Mouse (Mus musculus) embryonic facial prominence, embryonic 12.5 days (tissue): ENCODE measurements around the gene Als2cl. TPM values are rescaled to one million over a fixed set of nuclear protein-coding genes. Genes with fewer than 3 reads are reported as not detected.

Experiments used
- ATAC-seq: fragments of 200-750 bp; cut with Nextera tagmentation; 2 replicates; pipeline ENCODE4 v1.8.0; 2017; ENCODE audit not compliant: insufficient number of reproducible peaks, insufficient read depth, low FRiP score, low TSS enrichment
- H3K27ac ChIP-seq: fragments of 300-500 bp; sonication (generic); 2 replicates; pipeline ENCODE4 v1.5.1; 2016; ENCODE audit warnings: mild to moderate bottlenecking
- H3K27me3 ChIP-seq: fragments of 300-500 bp; sonication (generic); 2 replicates; pipeline ENCODE4 v1.6.1; 2016; ENCODE audit warnings: mild to moderate bottlenecking, moderate library complexity
- H3K36me3 ChIP-seq: fragments of 300-500 bp; sonication (generic); 2 replicates; pipeline ENCODE4 v1.6.1; 2016; ENCODE audit warnings: mild to moderate bottlenecking
- H3K4me1 ChIP-seq: fragments of 300-500 bp; sonication (generic); 2 replicates; pipeline ENCODE4 v1.6.1; 2016
- H3K4me2 ChIP-seq: fragments of 300-500 bp; sonication (generic); replicated peaks from 2 replicates; pipeline ENCODE4 v1.6.1; 2016; ENCODE audit warnings: mild to moderate bottlenecking, moderate library complexity
- H3K4me3 ChIP-seq: fragments of 300-500 bp; sonication (generic); 2 replicates; pipeline ENCODE4 v1.5.1; 2016; ENCODE audit warnings: mild to moderate bottlenecking
- H3K9ac ChIP-seq: fragments of 300-500 bp; sonication (generic); 2 replicates; pipeline ENCODE4 v1.6.1; 2016; ENCODE audit warnings: mild to moderate bottlenecking, moderate library complexity
- H3K9me3 ChIP-seq: fragments of 300-500 bp; sonication (generic); 2 replicates; pipeline ENCODE4 v1.6.1; 2016; ENCODE audit warnings: mild to moderate bottlenecking, moderate library complexity
- WGBS: fragments of 180-500 bp; shearing (Covaris S2); methylation state at CpG from one replicate; pipeline ENCODE4 v1.1.7; 2016; 5-methylcytosine and 5-hydroxymethylcytosine counted together
- polyA plus RNA-seq: library from polyadenylated mRNA; unstranded; fragments of >200 nt; fragmentation: Nextera tagmentation; extraction: Ambion mirVana; gene quantifications from 2 replicates; pipeline ENCODE4 v1.2.1, GENCODE M21; 2016

The Als2cl gene
- polyA plus RNA-seq, 1 experiment from 2014 or later = 2.2 TPM

GRCm38 (mm10) chr9:110933850-110934437, 54.3 kb downstream of the Als2cl start:
- no peak overlapping the region for H3K4me3 ChIP-seq
- no peak overlapping the region for H3K9ac ChIP-seq
- H3K27me3 ChIP-seq = no peaks in the 10 kb centered on the region
- no peaks in the 10 kb centered on the region for H3K9me3 ChIP-seq
- H3K4me1 ChIP-seq = no peaks in the 10 kb centered on the region
- no peak for ATAC-seq
- H3K36me3 ChIP-seq = no peaks in the 10 kb centered on the region
- H3K4me2 ChIP-seq = no peak overlapping the region
- no peak overlapping the region for H3K27ac ChIP-seq
- WGBS = 76% methylated on average over 12 of the region's 12 CpGs

GRCm38 (mm10) chr9:110935941-110936340, 56.3 kb downstream of the Als2cl start:
- no peak for ATAC-seq

GRCm38 (mm10) chr9:110937506-110938490, 58.1 kb downstream of the Als2cl start:
- no peaks in the 10 kb centered on the region for H3K36me3 ChIP-seq
- no peak overlapping the region for H3K4me3 ChIP-seq
- ATAC-seq = no peak
- H3K4me1 ChIP-seq = no peaks in the 10 kb centered on the region
- H3K9ac ChIP-seq = no peak overlapping the region
- no peaks in the 10 kb centered on the region for H3K9me3 ChIP-seq
- H3K27ac ChIP-seq = no peak overlapping the region
- WGBS = 62% methylated on average over 12 of the region's 12 CpGs
- H3K4me2 ChIP-seq = no peak overlapping the region
- no peaks in the 10 kb centered on the region for H3K27me3 ChIP-seq

More at GRCm38 (mm10) chr9:110935941-110936340, 56.3 kb downstream of the Als2cl start:
- Histone ChIP-seq H3K27me3 (no peaks in the 10 kb centered on the region), H3K27ac (no peak overlapping the region), H3K4me1 (no peaks in the 10 kb centered on the region), H3K36me3 (no peaks in the 10 kb centered on the region), H3K4me2 (no peak overlapping the region), H3K4me3 (no peak overlapping the region), H3K9ac (no peak overlapping the region), H3K9me3 (no peaks in the 10 kb centered on the region)
- 81% methylated on average over 7 of the region's 7 CpGs for WGBS

- Histone ChIP-seq H3K27ac (no peak overlapping the region), H3K4me1 (peaks cover 9% of the 10 kb centered on the region), H3K4me2 (no peak overlapping the region), H3K27me3 (peaks cover 43% of the 10 kb centered on the region), H3K9me3 (no peaks in the 10 kb centered on the region), H3K4me3 (no peak overlapping the region), H3K9ac (no peak overlapping the region), H3K36me3 (no peaks in the 10 kb centered on the region)
- WGBS = 29% methylated on average over 13 of the region's 13 CpGs
- ATAC-seq = no peak
Measured at GRCm38 (mm10) chr9:110944265-110944664, 64.6 kb downstream of the Als2cl start.

GRCm38 (mm10) chr9:110945343-110945742, 65.7 kb downstream of the Als2cl start:
- WGBS = 18% methylated on average over 18 of the region's 18 CpGs
- peaks cover 43% of the 10 kb centered on the region for H3K27me3 ChIP-seq
- no peak for ATAC-seq
- H3K27ac ChIP-seq = no peak overlapping the region
- no peak overlapping the region for H3K4me2 ChIP-seq
- H3K9me3 ChIP-seq = no peaks in the 10 kb centered on the region
- no peaks in the 10 kb centered on the region for H3K36me3 ChIP-seq
- H3K4me1 ChIP-seq = peaks cover 9% of the 10 kb centered on the region
- no peak overlapping the region for H3K4me3 ChIP-seq
- H3K9ac ChIP-seq = no peak overlapping the region

- no peaks in the 10 kb centered on the region for H3K9me3 ChIP-seq
- no peak for ATAC-seq
- no peaks in the 10 kb centered on the region for H3K36me3 ChIP-seq
- no peak within 1 kb of the TSS for H3K27ac ChIP-seq
- H3K4me3 ChIP-seq = no peak within 1 kb of the TSS
- H3K9ac ChIP-seq = no peak within 1 kb of the TSS
- WGBS = 9% methylated on average over 11 of the region's 11 CpGs
- peaks cover 43% of the 10 kb centered on the region for H3K27me3 ChIP-seq
- peaks cover 9% of the 10 kb centered on the region for H3K4me1 ChIP-seq
- H3K4me2 ChIP-seq = peak within 1 kb of the TSS; percentile 23; the same call in 1 of the 2 replicates
Measured at GRCm38 (mm10) chr9:110945926-110946325, 66.3 kb downstream of the Als2cl start, which contains the start of gene Tdgf1. Gene Tdgf1 (minus strand): TSS chr9:110946158.

- peak overlapping the region; percentile 23; the same call in 1 of the 2 replicates for H3K4me2 ChIP-seq
- H3K36me3 ChIP-seq = no peaks in the 10 kb centered on the region
- peaks cover 9% of the 10 kb centered on the region for H3K4me1 ChIP-seq
- H3K27ac ChIP-seq = no peak overlapping the region
- ATAC-seq = no peak
- no peaks in the 10 kb centered on the region for H3K9me3 ChIP-seq
- peaks cover 43% of the 10 kb centered on the region for H3K27me3 ChIP-seq
- H3K4me3 ChIP-seq = no peak overlapping the region
- H3K9ac ChIP-seq = no peak overlapping the region
- 8% methylated on average over 20 of the region's 20 CpGs for WGBS
Measured at GRCm38 (mm10) chr9:110946548-110947044, 66.9 kb downstream of the Als2cl start.

GRCm38 (mm10) chr9:110947261-110947661, 67.6 kb downstream of the Als2cl start:
- Histone ChIP-seq H3K36me3 (no peaks in the 10 kb centered on the region), H3K4me2 (no peak overlapping the region), H3K27me3 (peaks cover 49% of the 10 kb centered on the region), H3K4me3 (no peak overlapping the region), H3K4me1 (peaks cover 9% of the 10 kb centered on the region), H3K9me3 (no peaks in the 10 kb centered on the region), H3K27ac (no peak overlapping the region), H3K9ac (no peak overlapping the region)
- 4% methylated on average over 6 of the region's 6 CpGs for WGBS
- no peak for ATAC-seq

GRCm38 (mm10) chr9:110947900-110948299, 68.2 kb downstream of the Als2cl start:
- no peak overlapping the region for H3K9ac ChIP-seq
- no peak overlapping the region for H3K27ac ChIP-seq
- peaks cover 55% of the 10 kb centered on the region for H3K27me3 ChIP-seq
- no peaks in the 10 kb centered on the region for H3K36me3 ChIP-seq
- WGBS = 33% methylated on average over 6 of the region's 6 CpGs
- H3K9me3 ChIP-seq = no peaks in the 10 kb centered on the region
- H3K4me1 ChIP-seq = peaks cover 9% of the 10 kb centered on the region
- H3K4me2 ChIP-seq = no peak overlapping the region
- no peak overlapping the region for H3K4me3 ChIP-seq
- no peak for ATAC-seq

- Histone ChIP-seq H3K27ac (no peak overlapping the region), H3K4me2 (no peak overlapping the region), H3K36me3 (no peaks in the 10 kb centered on the region), H3K9me3 (no peaks in the 10 kb centered on the region), H3K27me3 (peaks cover 56% of the 10 kb centered on the region), H3K9ac (no peak overlapping the region), H3K4me1 (peaks cover 9% of the 10 kb centered on the region), H3K4me3 (no peak overlapping the region)
- WGBS = 59% methylated on average over 8 of the region's 8 CpGs
- no peak for ATAC-seq
Measured at GRCm38 (mm10) chr9:110948813-110949310, 69.2 kb downstream of the Als2cl start.

- no peak overlapping the region for H3K4me3 ChIP-seq
- peaks cover 9% of the 10 kb centered on the region for H3K4me1 ChIP-seq
- ATAC-seq = no peak
- no peaks in the 10 kb centered on the region for H3K9me3 ChIP-seq
- H3K27me3 ChIP-seq = peaks cover 52% of the 10 kb centered on the region
- no peak overlapping the region for H3K9ac ChIP-seq
- WGBS = 89% methylated on average over 3 of the region's 3 CpGs
- no peaks in the 10 kb centered on the region for H3K36me3 ChIP-seq
- no peak overlapping the region for H3K4me2 ChIP-seq
- H3K27ac ChIP-seq = no peak overlapping the region
Measured at GRCm38 (mm10) chr9:110950109-110950508, 70.4 kb downstream of the Als2cl start.
